Mouse (Mus musculus) MEL (cell line): ENCODE measurements around the gene Mrs2. TPM values are rescaled to one million over a fixed set of nuclear protein-coding genes. Genes with fewer than 3 reads are reported as not detected.
A peak's percentile ranks its signal among the peaks of the same experiment; 100 is the strongest.

ENCODE experiments used
- DNase-seq: peaks from one replicate; pipeline ENCODE4 v3.0.0; 2011; ENCODE audit warnings: low read depth, low spot score
- H3K27ac ChIP-seq: 2 replicates; pipeline ENCODE4 v1.5.1; 2012; ENCODE audit warnings: low read depth, mild to moderate bottlenecking, control low read depth, low read length, moderate library complexity; ENCODE audit not compliant: control insufficient read depth
- H3K27me3 ChIP-seq, 2 experiments: fragments of 150-350 bp in 1 of 2; sonication (generic) in 1 of 2; 2 replicates each; pipeline ENCODE4 v1.6.1; 2012; ENCODE audit warnings: low read length in 2 of 2, mild to moderate bottlenecking in 2 of 2, improper control_type of control experiment in 1 of 2, moderate library complexity in 1 of 2; ENCODE audit not compliant: insufficient read depth in 2 of 2, control insufficient read depth in 1 of 2
- H3K36me3 ChIP-seq, 2 experiments: 2 replicates each; pipeline ENCODE4 v1.6.1; 2012 to 2014; ENCODE audit warnings: low read length in 2 of 2, improper control_type of control experiment in 1 of 2, inconsistent platforms in 1 of 2, mild to moderate bottlenecking in 1 of 2; ENCODE audit not compliant: insufficient read depth in 2 of 2, control insufficient read depth in 1 of 2
- H3K4me1 ChIP-seq, 2 experiments: fragments of 150-350 bp in 1 of 2; sonication (generic) in 1 of 2; 2 replicates each; pipeline ENCODE4 v1.6.1; 2012; ENCODE audit warnings: low read length in 2 of 2, improper control_type of control experiment in 1 of 2, mild to moderate bottlenecking in 1 of 2; ENCODE audit not compliant: insufficient read depth in 2 of 2, control insufficient read depth in 1 of 2
- H3K4me3 ChIP-seq, 2 experiments: fragments of 150-350 bp in 1 of 2; sonication (generic) in 1 of 2; 2 replicates each; pipeline ENCODE4 v1.5.1; 2012; ENCODE audit warnings: low read depth in 2 of 2, low read length in 2 of 2, mild to moderate bottlenecking in 2 of 2, moderate library complexity in 2 of 2, control low read depth in 1 of 2, improper control_type of control experiment in 1 of 2; ENCODE audit not compliant: control insufficient read depth in 1 of 2, insufficient read depth in 1 of 2
- H3K79me2 ChIP-seq: 2 replicates; pipeline ENCODE4 v1.6.1; 2012; ENCODE audit warnings: mild to moderate bottlenecking, low read length, moderate library complexity; ENCODE audit not compliant: control insufficient read depth, poor library complexity, insufficient read depth
- H3K9ac ChIP-seq: 2 replicates; pipeline ENCODE4 v1.6.1; 2012; ENCODE audit warnings: low read depth, mild to moderate bottlenecking, control low read depth, low read length, moderate library complexity; ENCODE audit not compliant: control insufficient read depth, poor library complexity, severe bottlenecking
- H3K9me3 ChIP-seq: fragments of 150-350 bp; sonication (generic); replicated peaks from 2 replicates; pipeline ENCODE4 v1.6.1; 2012; ENCODE audit warnings: mild to moderate bottlenecking, low read length, improper control_type of control experiment, moderate library complexity; ENCODE audit not compliant: insufficient read depth
- BHLHE40 ChIP-seq: IDR thresholded peaks from 2 replicates; pipeline ENCODE4 v1.6.1; 2012; ENCODE audit warnings: low read depth, mild to moderate bottlenecking, inconsistent platforms, low read length, improper control_type of control experiment, borderline replicate concordance
- CHD1 ChIP-seq: IDR thresholded peaks from 2 replicates; pipeline ENCODE4 v1.6.1; 2012; ENCODE audit warnings: low read depth, mild to moderate bottlenecking, inconsistent platforms, low read length, improper control_type of control experiment
- CTCF ChIP-seq, 3 experiments: IDR thresholded peaks in 2 of 3; conservative IDR thresholded peaks in 1 of 3; 2 replicates each; pipeline ENCODE4 v1.5.1; 2011 to 2012; ENCODE audit warnings: low read length in 3 of 3, low read depth in 2 of 3, mild to moderate bottlenecking in 2 of 3, improper control_type of control experiment in 1 of 3, inconsistent platforms in 1 of 3, mixed read lengths in 1 of 3, moderate library complexity in 1 of 3; ENCODE audit not compliant: control insufficient read depth in 1 of 3, insufficient read depth in 1 of 3, poor library complexity in 1 of 3, severe bottlenecking in 1 of 3
- E2F4 ChIP-seq: IDR thresholded peaks from 2 replicates; pipeline ENCODE4 v1.6.1; 2011; ENCODE audit warnings: low read depth, low read length, improper control_type of control experiment, borderline replicate concordance
- ETS1 ChIP-seq: IDR thresholded peaks from 2 replicates; pipeline ENCODE4 v1.6.1; 2012; ENCODE audit warnings: low read depth, mild to moderate bottlenecking, inconsistent platforms, low read length, improper control_type of control experiment, moderate library complexity
- GABPA ChIP-seq: IDR thresholded peaks from 2 replicates; pipeline ENCODE4 v1.6.1; 2012; ENCODE audit warnings: low read depth, mild to moderate bottlenecking, inconsistent platforms, low read length, improper control_type of control experiment, moderate library complexity
- GATA1 ChIP-seq: IDR thresholded peaks from 2 replicates; pipeline ENCODE4 v1.6.1; 2011; ENCODE audit warnings: low read depth, low read length, improper control_type of control experiment
- HCFC1 ChIP-seq: IDR thresholded peaks from 2 replicates; pipeline ENCODE4 v1.6.1; 2012; ENCODE audit warnings: low read depth, mild to moderate bottlenecking, inconsistent platforms, low read length, improper control_type of control experiment, moderate library complexity
- JUND ChIP-seq: IDR thresholded peaks from 2 replicates; pipeline ENCODE4 v1.6.1; 2011; ENCODE audit warnings: low read depth, mild to moderate bottlenecking, improper control_type of control experiment, low read length
- MAFK ChIP-seq: IDR thresholded peaks from 2 replicates; pipeline ENCODE4 v1.6.1; 2011; ENCODE audit warnings: low read depth, mild to moderate bottlenecking, low read length, improper control_type of control experiment, borderline replicate concordance
- MAX ChIP-seq: IDR thresholded peaks from 2 replicates; pipeline ENCODE4 v1.6.1; 2011; ENCODE audit warnings: low read length, improper control_type of control experiment
- MAZ ChIP-seq: IDR thresholded peaks from 2 replicates; pipeline ENCODE4 v1.6.1; 2012; ENCODE audit warnings: low read depth, mild to moderate bottlenecking, inconsistent platforms, low read length, improper control_type of control experiment
- MEF2A ChIP-seq: IDR thresholded peaks from 2 replicates; pipeline ENCODE4 v1.6.1; 2014; ENCODE audit warnings: low read depth, mild to moderate bottlenecking, inconsistent platforms, low read length, improper control_type of control experiment; ENCODE audit not compliant: poor library complexity, insufficient replicate concordance, severe bottlenecking; ENCODE audit errors: extremely low read depth
- MYB ChIP-seq: IDR thresholded peaks from 2 replicates; pipeline ENCODE4 v1.6.1; 2011; ENCODE audit warnings: mild to moderate bottlenecking, low read depth, low read length, improper control_type of control experiment
- MYC ChIP-seq: IDR thresholded peaks from 2 replicates; pipeline ENCODE4 v1.6.1; 2011; ENCODE audit warnings: low read depth, mild to moderate bottlenecking, low read length, improper control_type of control experiment, moderate library complexity
- NELFE ChIP-seq: IDR thresholded peaks from 2 replicates; pipeline ENCODE4 v1.6.1; 2011; ENCODE audit warnings: low read depth, low read length, improper control_type of control experiment
- NRF1 ChIP-seq: IDR thresholded peaks from 2 replicates; pipeline ENCODE4 v1.6.1; 2014; ENCODE audit warnings: low read depth, mild to moderate bottlenecking, inconsistent platforms, low read length, improper control_type of control experiment, moderate library complexity; ENCODE audit not compliant: poor library complexity, insufficient read depth, severe bottlenecking
- POLR2A ChIP-seq, 2 experiments: IDR thresholded peaks; 2 replicates each; pipeline ENCODE4 v1.6.1; 2011 to 2012; ENCODE audit warnings: low read length in 2 of 2, mild to moderate bottlenecking in 2 of 2, control low read depth in 1 of 2, improper control_type of control experiment in 1 of 2, low read depth in 1 of 2, moderate library complexity in 1 of 2; ENCODE audit not compliant: control insufficient read depth in 1 of 2, insufficient read depth in 1 of 2, poor library complexity in 1 of 2
- POLR2AphosphoS2 ChIP-seq: IDR thresholded peaks from 2 replicates; pipeline ENCODE4 v1.6.1; 2011; ENCODE audit warnings: low read length, improper control_type of control experiment
- POLR2AphosphoS5 ChIP-seq: IDR thresholded peaks from 2 replicates; pipeline ENCODE4 v1.6.1; 2012; ENCODE audit warnings: low read depth, borderline replicate concordance, mild to moderate bottlenecking, inconsistent platforms, low read length, moderate library complexity, mixed read lengths
- RAD21 ChIP-seq: IDR thresholded peaks from 2 replicates; pipeline ENCODE4 v1.6.1; 2011; ENCODE audit warnings: mild to moderate bottlenecking, low read depth, low read length, improper control_type of control experiment
- RCOR1 ChIP-seq: IDR thresholded peaks from 2 replicates; pipeline ENCODE4 v1.6.1; 2012; ENCODE audit warnings: low read depth, mild to moderate bottlenecking, inconsistent platforms, low read length, improper control_type of control experiment
- SIN3A ChIP-seq: IDR thresholded peaks from 2 replicates; pipeline ENCODE4 v1.6.1; 2012; ENCODE audit warnings: low read length, improper control_type of control experiment, inconsistent platforms
- SMC3 ChIP-seq: IDR thresholded peaks from 2 replicates; pipeline ENCODE4 v1.6.1; 2011; ENCODE audit warnings: low read depth, low read length, improper control_type of control experiment
- TAL1 ChIP-seq: IDR thresholded peaks from 2 replicates; pipeline ENCODE4 v1.6.1; 2012; ENCODE audit warnings: mild to moderate bottlenecking, inconsistent platforms, low read length, moderate library complexity, mixed read lengths
- TBP ChIP-seq: IDR thresholded peaks from 2 replicates; pipeline ENCODE4 v1.8.0; 2011; ENCODE audit warnings: low read depth, low read length, improper control_type of control experiment
- TCF12 ChIP-seq: IDR thresholded peaks from 2 replicates; pipeline ENCODE4 v1.6.1; 2014; ENCODE audit warnings: low read depth, mild to moderate bottlenecking, inconsistent platforms, low read length, improper control_type of control experiment, moderate library complexity
- UBTF ChIP-seq: IDR thresholded peaks from 2 replicates; pipeline ENCODE4 v1.6.1; 2012; ENCODE audit warnings: low read depth, mild to moderate bottlenecking, inconsistent platforms, low read length, improper control_type of control experiment, moderate library complexity, borderline replicate concordance; ENCODE audit not compliant: insufficient read depth
- USF1 ChIP-seq: IDR thresholded peaks from 2 replicates; pipeline ENCODE4 v1.6.1; 2014; ENCODE audit warnings: low read depth, mild to moderate bottlenecking, inconsistent platforms, low read length, improper control_type of control experiment, moderate library complexity
- ZC3H11A ChIP-seq: IDR thresholded peaks from 2 replicates; pipeline ENCODE4 v1.6.1; 2012; ENCODE audit warnings: low read depth, mild to moderate bottlenecking, inconsistent platforms, low read length, improper control_type of control experiment
- ZKSCAN1 ChIP-seq: IDR thresholded peaks from 2 replicates; pipeline ENCODE4 v1.6.1; 2012; ENCODE audit warnings: low read depth, mild to moderate bottlenecking, inconsistent platforms, low read length, improper control_type of control experiment, moderate library complexity
- ZMIZ1 ChIP-seq: IDR thresholded peaks from 2 replicates; pipeline ENCODE4 v1.6.1; 2012; ENCODE audit warnings: low read depth, mild to moderate bottlenecking, inconsistent platforms, low read length, improper control_type of control experiment, moderate library complexity
- ZNF384 ChIP-seq: IDR thresholded peaks from 2 replicates; pipeline ENCODE4 v1.6.1; 2012; ENCODE audit warnings: low read depth, mild to moderate bottlenecking, inconsistent platforms, low read length, improper control_type of control experiment
- polyA plus RNA-seq, 2 experiments: library from polyadenylated mRNA; stranded (reverse) in 1 of 2; unstranded in 1 of 2; fragments of >175 nt in 1 of 2; fragments of >200 nt in 1 of 2; gene quantifications; 2 replicates each; pipeline versions ENCODE4 v1.2.1 to v1.2.4; 2012; ENCODE audit warnings: low replicate concordance in 2 of 2, low read depth in 1 of 2; ENCODE audit not compliant: insufficient read length in 2 of 2, insufficient read depth in 1 of 2, missing spikeins in 1 of 2
- total RNA-seq: library from RNA; depleted of rRNA; stranded (reverse); fragments of 300-350 nt; gene quantifications from 2 replicates; pipeline ENCODE4 v1.2.3, GENCODE M21; 2012

The Mrs2 gene
- total and polyA plus RNA-seq, 3 experiments, result 16.6 to 45.4 TPM; not detected in 1

DNA sequence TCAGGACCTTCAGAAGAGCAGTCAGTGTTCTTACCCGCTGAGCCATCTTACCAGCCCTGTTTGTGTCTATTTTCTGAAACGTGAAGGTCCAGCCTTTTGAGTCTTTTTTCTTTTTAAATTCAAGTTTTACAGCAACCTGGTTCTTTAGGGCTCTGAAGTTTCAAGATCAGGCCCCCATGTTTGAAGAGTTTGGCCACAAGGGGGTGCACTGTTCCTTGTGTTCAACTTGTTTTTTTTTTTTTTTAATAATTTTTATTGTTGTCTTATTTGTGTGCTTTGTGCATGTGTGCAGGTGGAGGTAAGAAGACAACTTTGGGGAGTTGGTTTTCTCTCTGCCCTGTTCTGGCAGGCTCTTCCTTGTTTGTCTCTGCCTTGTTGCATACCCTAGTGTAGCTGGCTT, 4.5 kb upstream of the Mrs2 start:
- H3K9ac ChIP-seq, result no peak overlapping the region
- peak; percentile 73 for DNase-seq
- H3K79me2 ChIP-seq, result peaks cover 5% of the 10 kb centered on the region; the same call in 1 of the 2 replicates
- peak; percentile 39 for TF ChIP-seq RAD21
- peak; percentile 98 for TF ChIP-seq ZNF384
- no peak for TF ChIP-seq POLR2AphosphoS2
- no peak for TF ChIP-seq NELFE
- no peak for TF ChIP-seq E2F4
- no peak for TF ChIP-seq TBP
- no peak for TF ChIP-seq BHLHE40
- no peak for TF ChIP-seq HCFC1
- TF ChIP-seq MAFK, result no peak
- peak; percentile 51 for TF ChIP-seq SMC3
- TF ChIP-seq GABPA, result no peak
- no peak for TF ChIP-seq NRF1
- TF ChIP-seq ZMIZ1, result no peak
- TF ChIP-seq SIN3A, result no peak
- no peak for TF ChIP-seq JUND
- TF ChIP-seq MAX, result no peak
- no peak for TF ChIP-seq MYB
- TF ChIP-seq RCOR1, result no peak
- no peak for TF ChIP-seq POLR2A (IDR thresholded peaks at IDR 0.05; ENCODE audit: control insufficient read depth in 1 of 2, insufficient read depth in 1 of 2, low read depth in 1 of 2, low read length in 2 of 2, poor library complexity in 1 of 2)
- TF ChIP-seq TAL1, result no peak
- TF ChIP-seq MEF2A, result no peak
- no peak for TF ChIP-seq POLR2AphosphoS5
- TF ChIP-seq ETS1, result no peak
- TF ChIP-seq CHD1, result no peak
- no peak; the same call in 1 of the 2 replicates for TF ChIP-seq ZKSCAN1
- no peak for TF ChIP-seq USF1
- TF ChIP-seq MAZ, result no peak
- TF ChIP-seq TCF12, result no peak
- TF ChIP-seq ZC3H11A, result no peak
- no peak for TF ChIP-seq GATA1
- no peak for TF ChIP-seq UBTF
- no peak for TF ChIP-seq MYC
- TF ChIP-seq CTCF (IDR thresholded peaks at IDR 0.05 in 2 of 3, conservative IDR thresholded peaks at IDR 0.05 in 1 of 3; ENCODE audit: control insufficient read depth in 1 of 3, insufficient read depth in 1 of 3, low read depth in 2 of 3, low read length in 3 of 3, poor library complexity in 1 of 3, severe bottlenecking in 1 of 3), result peak; percentile 35 to 62 (median 49); a peak in 4 of 6 replicates
- H3K27me3 ChIP-seq, result no peaks in the 10 kb centered on the region
- no peaks in the 10 kb centered on the region for H3K9me3 ChIP-seq
- H3K36me3 ChIP-seq, result peaks cover 0 to 12% of the 10 kb centered on the region in 2 experiments; a peak in 2 of 4 replicates
- peaks cover 3 to 9% of the 10 kb centered on the region in 2 experiments; a peak in 2 of 4 replicates for H3K4me1 ChIP-seq
- no peak overlapping the region for H3K27ac ChIP-seq
- H3K4me3 ChIP-seq, result no peak overlapping the region
